Mouse (Mus musculus) stomach, embryonic 15.5 days (tissue): ENCODE data around the gene Gdap2. TPM values are rescaled to one million over a fixed set of nuclear protein-coding genes. Genes with fewer than 3 reads are reported as not detected.

Experiments used
- polyA plus RNA-seq: library from polyadenylated mRNA; unstranded; fragments of >200 nt; fragmentation: Nextera tagmentation; extraction: Ambion mirVana; gene quantifications from 2 replicates; pipeline ENCODE4 v1.2.1, GENCODE M21; 2015

Gdap2 gene
- polyA plus RNA-seq, 1 experiment from 2014 or later, result 26.4 TPM

Other genes with a start within 250 kb of the Gdap2 start
- 34.8 and 38.3 TPM in 2 replicates for gene Wdr3, start within 50 bp of the Gdap2 start, polyA plus RNA-seq